Mouse (Mus musculus) neural tube, embryonic 14.5 days (tissue): ENCODE results near the gene Gm44596. TPM values are rescaled to one million over a fixed set of nuclear protein-coding genes. Genes with fewer than 3 reads are reported as not detected.
"Not testable (repeated sequence)": the region's sequence is repeated elsewhere in the genome, so short reads cannot be mapped to it uniquely, and the experiment has no call there.

ENCODE experiments used
- ATAC-seq: fragments of 200-750 bp; cut with Nextera tagmentation; 2 replicates; pipeline ENCODE4 v1.8.0; 2017; ENCODE audit warnings: low read depth, mild to moderate bottlenecking, moderate TSS enrichment, moderate library complexity
- H3K27ac ChIP-seq: fragments of 300-500 bp; sonication (generic); 2 replicates; pipeline ENCODE4 v1.5.1; 2014; ENCODE audit warnings: low read depth, mild to moderate bottlenecking, control low read depth, low read length, moderate library complexity, mixed read lengths
- H3K27me3 ChIP-seq: fragments of 300-500 bp; sonication (generic); 2 replicates; pipeline ENCODE4 v1.6.1; 2014; ENCODE audit warnings: low read length; ENCODE audit not compliant: control insufficient read depth, insufficient read depth
- H3K36me3 ChIP-seq: fragments of 300-500 bp; sonication (generic); 2 replicates; pipeline ENCODE4 v1.6.1; 2014; ENCODE audit warnings: low read length, mixed read lengths; ENCODE audit not compliant: control insufficient read depth, insufficient read depth
- H3K4me1 ChIP-seq: fragments of 300-500 bp; sonication (generic); 2 replicates; pipeline ENCODE4 v1.6.1; 2014; ENCODE audit warnings: low read length; ENCODE audit not compliant: control insufficient read depth, insufficient read depth
- H3K4me2 ChIP-seq: fragments of 300-500 bp; sonication (generic); 2 replicates; pipeline ENCODE4 v1.6.1; 2014; ENCODE audit warnings: mild to moderate bottlenecking, low read depth, low read length, control low read depth
- H3K4me3 ChIP-seq: fragments of 300-500 bp; sonication (generic); 2 replicates; pipeline ENCODE4 v1.5.1; 2014; ENCODE audit warnings: low read depth, low read length, control low read depth, mixed read lengths
- H3K9ac ChIP-seq: fragments of 300-500 bp; sonication (generic); replicated peaks from 2 replicates; pipeline ENCODE4 v1.6.1; 2014; ENCODE audit warnings: low read depth, mild to moderate bottlenecking, control low read depth, low read length, mixed read lengths
- H3K9me3 ChIP-seq: fragments of 300-500 bp; sonication (generic); 2 replicates; pipeline ENCODE4 v1.6.1; 2016; ENCODE audit warnings: low read length; ENCODE audit not compliant: control insufficient read depth
- WGBS: fragments of 180-500 bp; shearing (Covaris S2); extraction: QIAGEN DNeasy Blood & Tissue Kit; methylation state at CpG from one replicate; pipeline ENCODE4 v1.1.7; 2014; 5-methylcytosine and 5-hydroxymethylcytosine counted together
- polyA plus RNA-seq: library from polyadenylated mRNA; unstranded; fragments of >200 nt; fragmentation: Nextera tagmentation; extraction: Ambion mirVana; gene quantifications from 2 replicates; pipeline ENCODE4 v1.2.1, GENCODE M21; 2014

The Gm44596 gene
- polyA plus RNA-seq, 1 experiment from 2014 or later: not detected

GRCm38 (mm10) chr6:128366466-128366865, 8.8 kb upstream of the Gm44596 start:
- no peak overlapping the region for H3K27ac ChIP-seq
- WGBS: 94% methylated on average over 5 of the region's 5 CpGs
- no peaks in the 10 kb centered on the region for H3K9me3 ChIP-seq
- no peaks in the 10 kb centered on the region for H3K36me3 ChIP-seq
- no peak for ATAC-seq
- no peak overlapping the region for H3K4me2 ChIP-seq
- H3K4me3 ChIP-seq: no peak overlapping the region
- H3K9ac ChIP-seq: no peak overlapping the region
- peaks cover 7% of the 10 kb centered on the region for H3K4me1 ChIP-seq
- no peaks in the 10 kb centered on the region for H3K27me3 ChIP-seq

GRCm38 (mm10) chr6:128370040-128370439, 5.3 kb upstream of the Gm44596 start:
- no peak overlapping the region for H3K27ac ChIP-seq
- H3K36me3 ChIP-seq: no peaks in the 10 kb centered on the region
- 97% methylated on average over 5 of the region's 5 CpGs for WGBS
- no peak for ATAC-seq
- H3K4me1 ChIP-seq: no peaks in the 10 kb centered on the region
- H3K27me3 ChIP-seq: no peaks in the 10 kb centered on the region
- no peaks in the 10 kb centered on the region for H3K9me3 ChIP-seq
- no peak overlapping the region for H3K4me2 ChIP-seq
- H3K9ac ChIP-seq: no peak overlapping the region
- no peak overlapping the region for H3K4me3 ChIP-seq

GRCm38 (mm10) chr6:128376371-128377085, 1.2 kb downstream of the Gm44596 start:
- H3K4me2 ChIP-seq: no peak overlapping the region
- WGBS: 92% methylated on average over 17 of the region's 17 CpGs
- H3K4me3 ChIP-seq: no peak overlapping the region
- H3K9me3 ChIP-seq: no peaks in the 10 kb centered on the region
- H3K4me1 ChIP-seq: no peaks in the 10 kb centered on the region
- no peak overlapping the region for H3K27ac ChIP-seq
- no peaks in the 10 kb centered on the region for H3K27me3 ChIP-seq
- no peak overlapping the region for H3K9ac ChIP-seq
- no peak for ATAC-seq
- H3K36me3 ChIP-seq: no peaks in the 10 kb centered on the region

GRCm38 (mm10) chr6:128379636-128380035, 4.3 kb downstream of the Gm44596 start:
- H3K9ac ChIP-seq: no peak overlapping the region
- no peak overlapping the region for H3K4me2 ChIP-seq
- H3K9me3 ChIP-seq: no peaks in the 10 kb centered on the region
- no peaks in the 10 kb centered on the region for H3K27me3 ChIP-seq
- no peak for ATAC-seq
- 89% methylated on average over 16 of the region's 16 CpGs for WGBS
- H3K4me3 ChIP-seq: no peak overlapping the region
- no peaks in the 10 kb centered on the region for H3K4me1 ChIP-seq
- no peak overlapping the region for H3K27ac ChIP-seq
- H3K36me3 ChIP-seq: no peaks in the 10 kb centered on the region

- H3K9ac ChIP-seq, ATAC-seq, H3K27ac ChIP-seq, H3K27me3 ChIP-seq, H3K36me3 ChIP-seq, H3K4me3 ChIP-seq, H3K4me2 ChIP-seq, H3K4me1 ChIP-seq, H3K9me3 ChIP-seq: not testable (repeated sequence)
- 86% methylated on average over 1 of the region's 1 CpGs for WGBS
Measured at GRCm38 (mm10) chr6:128380594-128381167, 5.4 kb downstream of the Gm44596 start.

GRCm38 (mm10) chr6:128381254-128381653, 6.0 kb downstream of the Gm44596 start:
- Histone ChIP-seq H3K9ac (no peak overlapping the region), H3K9me3 (no peaks in the 10 kb centered on the region), H3K4me2 (no peak overlapping the region), H3K4me1 (no peaks in the 10 kb centered on the region), H3K36me3 (no peaks in the 10 kb centered on the region), H3K27me3 (no peaks in the 10 kb centered on the region), H3K27ac (no peak overlapping the region), H3K4me3 (no peak overlapping the region)
- WGBS: 71% methylated on average over 3 of the region's 3 CpGs
- no peak for ATAC-seq

- WGBS: 76% methylated on average over 7 of the region's 7 CpGs
- Histone ChIP-seq H3K27me3 (no peaks in the 10 kb centered on the region), H3K9ac (no peak overlapping the region), H3K4me1 (no peaks in the 10 kb centered on the region), H3K9me3 (no peaks in the 10 kb centered on the region), H3K4me3 (no peak overlapping the region), H3K36me3 (no peaks in the 10 kb centered on the region), H3K4me2 (no peak overlapping the region), H3K27ac (no peak overlapping the region)
- ATAC-seq: no peak
Measured at GRCm38 (mm10) chr6:128383752-128384151, 8.4 kb downstream of the Gm44596 start.

- WGBS: 82% methylated on average over 1 of the region's 1 CpGs
- H3K4me1 ChIP-seq: no peaks in the 10 kb centered on the region
- no peak overlapping the region for H3K9ac ChIP-seq
Measured at GRCm38 (mm10) chr6:128385026-128385425, 9.7 kb downstream of the Gm44596 start.

GRCm38 (mm10) chr6:128389185-128389584, 13.9 kb downstream of the Gm44596 start:
- no peak for ATAC-seq
- Histone ChIP-seq H3K9ac (no peak overlapping the region), H3K27ac (no peak overlapping the region), H3K36me3 (no peaks in the 10 kb centered on the region), H3K4me2 (no peak overlapping the region), H3K27me3 (no peaks in the 10 kb centered on the region), H3K9me3 (no peaks in the 10 kb centered on the region), H3K4me3 (no peak overlapping the region), H3K4me1 (no peaks in the 10 kb centered on the region)
- 90% methylated on average over 1 of the region's 1 CpGs for WGBS

More at GRCm38 (mm10) chr6:128385026-128385425, 9.7 kb downstream of the Gm44596 start:
- Histone ChIP-seq H3K36me3 (no peaks in the 10 kb centered on the region), H3K9me3 (no peaks in the 10 kb centered on the region), H3K4me3 (no peak overlapping the region), H3K4me2 (no peak overlapping the region), H3K27ac (no peak overlapping the region), H3K27me3 (no peaks in the 10 kb centered on the region)
- no peak for ATAC-seq
